Mouse (Mus musculus) E14TG2a.4 (cell line): ENCODE measurements around the gene Cntnap4.

Experiments
- CTCF ChIP-seq: conservative IDR thresholded peaks from 2 replicates; pipeline ENCODE4 v1.5.1; 2014; ENCODE audit warnings: low read length
- NANOG ChIP-seq: IDR thresholded peaks from 2 replicates; pipeline ENCODE4 v1.6.1; 2014; ENCODE audit warnings: borderline replicate concordance, low read length, mixed read lengths

DNA sequence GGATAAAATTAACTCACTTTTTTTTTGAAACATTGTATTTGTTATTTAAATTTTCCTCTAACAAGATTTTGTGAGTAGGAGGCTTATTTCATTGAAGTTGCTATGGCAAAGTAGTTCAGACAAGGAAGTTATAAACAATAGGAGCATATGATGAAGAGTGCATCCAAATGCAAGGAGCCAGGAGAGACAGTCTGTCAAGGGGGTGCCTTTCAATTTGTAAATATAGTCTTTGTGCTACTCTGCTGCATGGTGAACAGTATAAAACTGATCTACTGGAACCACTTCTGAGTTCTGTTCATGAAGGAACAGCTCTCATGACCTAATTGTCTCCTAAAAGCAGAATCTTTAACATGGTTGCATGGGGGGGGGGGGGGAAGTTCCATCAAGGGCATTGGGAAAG lies 352.3 kb downstream of the Cntnap4 start:
- TF ChIP-seq CTCF (no peak), NANOG (no peak)
